Mouse (Mus musculus): Measurements from ENCODE around the gene Zkscan8.

Gene Zkscan8

DNA sequence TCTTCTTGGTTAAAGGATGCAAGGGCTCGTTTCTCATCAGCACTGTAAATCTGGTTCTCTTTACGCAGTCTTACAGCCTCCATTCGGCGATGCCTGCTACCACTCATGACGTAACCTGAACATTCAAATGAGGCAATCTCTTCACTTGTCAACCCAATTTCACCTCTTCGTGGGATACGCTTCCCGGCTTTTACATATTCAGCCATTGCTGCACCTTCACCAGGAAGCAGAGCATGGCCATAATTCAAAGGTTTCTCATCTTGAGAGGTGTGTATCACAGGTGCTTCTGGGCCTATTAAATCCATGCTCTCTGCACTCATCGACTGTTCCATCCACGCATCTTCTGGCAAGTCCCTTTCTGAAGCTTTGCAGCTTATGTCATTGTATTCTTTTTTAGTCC lies 63.6 kb downstream of the Zkscan8 start:
- ChIA-PET POLR2A (interaction anchor here in 2 of 4 experiments (1.0 to 1.3 kb wide), 5 partner anchors 14 to 63 kb away, joined by 3 read pairs; partner anchors contain the start of genes Zkscan8 (in 1 of the 2) and Zscan26 (in 1 of the 2)), CTCF (no interaction called here)

Data from embryonic stem cell, embryonic (primary cell).